In genomic region chr10:37694041-37694690, GRCm38 (mm10) we compare ENCODE assay signal across 16 mouse cellular contexts.
A peak's percentile ranks its signal among the peaks of the same experiment; 100 is the strongest.
DNase-seq lines count a peak whose midpoint lies in the region; ATAC-seq and TF ChIP-seq lines count a peak whose summit lies in the region.
"Had no signal": no experiment of that assay in that cellular context is flagged by ENCODE, and none has a peak within 500 bp of the region (broad histone marks: within the 10 kb centered on the region; RNA-seq: fewer than 3 reads in every experiment).

No protein-coding gene starts in this region.

- H3K9me3 ChIP-seq in hindbrain, embryonic 15.5 days, result no peaks in the 10 kb centered on the region
- H3K9me3 ChIP-seq in hindbrain, embryonic 10.5 days, result no peaks in the 10 kb centered on the region
- H3K9me3 ChIP-seq in hindbrain, embryonic 16.5 days (ENCODE audit: control insufficient read depth, low read length), result no peaks in the 10 kb centered on the region
- no peaks in the 10 kb centered on the region for H3K9me3 ChIP-seq in midbrain, embryonic 16.5 days (replicated peaks; ENCODE audit: control insufficient read depth, low read length, poor library complexity, severe bottlenecking)
- H3K9me3 ChIP-seq in intestine, postnatal 0 days (ENCODE audit: control insufficient read depth), result no peaks in the 10 kb centered on the region
- H3K9me3 ChIP-seq: kidney, embryonic 15.5 days; limb, embryonic 15.5 days had no signal

- no peak for DNase-seq in hindbrain, embryonic 10.5 days (ENCODE audit: low spot score)
- DNase-seq in brain, embryonic 18.5 days (ENCODE audit: low read depth, low spot score), result peak; percentile 20
- DNase-seq in left cerebral cortex, adult 9 months (ENCODE audit: low spot score in 2 of 2), result no peak
- no peak for DNase-seq in kidney, adult 9 months
- DNase-seq: adrenal gland, postnatal 14 days; cerebellum, adult 9-11 months; embryo, embryonic 11 days; gastrocnemius, postnatal 25 days; right cerebral cortex, postnatal 25 days; thymus, postnatal 14 days had no signal

- H3K36me3 ChIP-seq in hindbrain, embryonic 15.5 days, result no peaks in the 10 kb centered on the region
- no peaks in the 10 kb centered on the region for H3K36me3 ChIP-seq in hindbrain, embryonic 10.5 days
- H3K36me3 ChIP-seq in hindbrain, embryonic 16.5 days (ENCODE audit: control insufficient read depth, insufficient read depth, low read length), result no peaks in the 10 kb centered on the region
- no peaks in the 10 kb centered on the region for H3K36me3 ChIP-seq in midbrain, embryonic 16.5 days (ENCODE audit: control insufficient read depth, insufficient read depth, low read length)
- H3K36me3 ChIP-seq in intestine, postnatal 0 days (ENCODE audit: control insufficient read depth, insufficient read depth), result no peaks in the 10 kb centered on the region
- H3K36me3 ChIP-seq: kidney, embryonic 15.5 days; limb, embryonic 15.5 days had no signal

- no peak overlapping the region for H3K9ac ChIP-seq in hindbrain, embryonic 15.5 days
- no peak overlapping the region for H3K9ac ChIP-seq in hindbrain, embryonic 16.5 days (ENCODE audit: low read depth, low read length)
- H3K9ac ChIP-seq in midbrain, embryonic 16.5 days (ENCODE audit: low read depth, low read length), result no peak overlapping the region
- no peak overlapping the region for H3K9ac ChIP-seq in intestine, postnatal 0 days (ENCODE audit: low read depth, low read length)
- H3K9ac ChIP-seq: kidney, embryonic 15.5 days; limb, embryonic 15.5 days had no signal

- WGBS in hindbrain, embryonic 15.5 days, result 44% methylated on average over 7 of the region's 7 CpGs
- 80% methylated on average over 7 of the region's 7 CpGs for WGBS in hindbrain, embryonic 10.5 days
- 41% methylated on average over 7 of the region's 7 CpGs for WGBS in hindbrain, embryonic 16.5 days
- WGBS in midbrain, embryonic 16.5 days, result 41% methylated on average over 7 of the region's 7 CpGs
- WGBS in intestine, postnatal 0 days, result 69% methylated on average over 7 of the region's 7 CpGs

- no peak overlapping the region for H3K4me2 ChIP-seq in hindbrain, embryonic 15.5 days
- 0 out of 2 replicates have a peak overlapping the region, but pooled peaks have one; percentile 15 for H3K4me2 ChIP-seq in hindbrain, embryonic 16.5 days (ENCODE audit: low read length)
- no peak overlapping the region for H3K4me2 ChIP-seq in midbrain, embryonic 16.5 days (ENCODE audit: low read length)
- H3K4me2 ChIP-seq in intestine, postnatal 0 days (replicated peaks; ENCODE audit: low read depth), result no peak overlapping the region
- H3K4me2 ChIP-seq: kidney, embryonic 15.5 days; limb, embryonic 15.5 days had no signal

- peaks cover 7% of the 10 kb centered on the region for H3K4me1 ChIP-seq in hindbrain, embryonic 15.5 days (replicated peaks)
- H3K4me1 ChIP-seq in hindbrain, embryonic 10.5 days (replicated peaks), result no peaks in the 10 kb centered on the region
- H3K4me1 ChIP-seq in hindbrain, embryonic 16.5 days (ENCODE audit: control insufficient read depth, insufficient read depth, low read depth, low read length), result peaks cover 5% of the 10 kb centered on the region
- H3K4me1 ChIP-seq in midbrain, embryonic 16.5 days (ENCODE audit: control insufficient read depth, insufficient read depth, low read length), result 0 out of 2 replicates have a peak, but pooled peaks cover 2% of the 10 kb centered on the region
- no peaks in the 10 kb centered on the region for H3K4me1 ChIP-seq in intestine, postnatal 0 days (replicated peaks; ENCODE audit: control insufficient read depth, insufficient read depth, low read length)
- H3K4me1 ChIP-seq: kidney, embryonic 15.5 days; limb, embryonic 15.5 days had no signal

- no peak for TF ChIP-seq CTCF in intestine, postnatal 0 days (IDR thresholded peaks at IDR 0.05; ENCODE audit: low read depth)

- no peaks in the 10 kb centered on the region for H3K27me3 ChIP-seq in hindbrain, embryonic 15.5 days
- no peaks in the 10 kb centered on the region for H3K27me3 ChIP-seq in hindbrain, embryonic 10.5 days (ENCODE audit: insufficient read depth, poor library complexity, severe bottlenecking)
- no peaks in the 10 kb centered on the region for H3K27me3 ChIP-seq in hindbrain, embryonic 16.5 days (replicated peaks; ENCODE audit: control insufficient read depth, insufficient read depth, low read length)
- no peaks in the 10 kb centered on the region for H3K27me3 ChIP-seq in midbrain, embryonic 16.5 days (ENCODE audit: control insufficient read depth, insufficient read depth, low read depth, low read length)
- no peaks in the 10 kb centered on the region for H3K27me3 ChIP-seq in intestine, postnatal 0 days (replicated peaks; ENCODE audit: control insufficient read depth, insufficient read depth, low read length)
- H3K27me3 ChIP-seq: kidney, embryonic 15.5 days; limb, embryonic 15.5 days had no signal

- 0 out of 2 replicates have a peak overlapping the region, but pooled peaks have one; percentile 1 for H3K27ac ChIP-seq in hindbrain, embryonic 15.5 days (replicated peaks)
- H3K27ac ChIP-seq in hindbrain, embryonic 10.5 days, result no peak overlapping the region
- H3K27ac ChIP-seq in hindbrain, embryonic 16.5 days (ENCODE audit: low read depth, low read length), result peak overlapping the region; percentile 23
- no peak overlapping the region for H3K27ac ChIP-seq in midbrain, embryonic 16.5 days (ENCODE audit: low read length)
- no peak overlapping the region for H3K27ac ChIP-seq in intestine, postnatal 0 days (ENCODE audit: low read depth, low read length)
- H3K27ac ChIP-seq: kidney, embryonic 15.5 days; limb, embryonic 15.5 days had no signal

- ATAC-seq in hindbrain, embryonic 15.5 days (ENCODE audit: low FRiP score, low read depth), result no peak
- ATAC-seq in hindbrain, embryonic 16.5 days, result peak; percentile 67; the same call in 1 of the 2 replicates
- peak; percentile 39; the same call in 1 of the 2 replicates for ATAC-seq in midbrain, embryonic 16.5 days
- no peak for ATAC-seq in intestine, postnatal 0 days

- no peak overlapping the region for H3K4me3 ChIP-seq in hindbrain, embryonic 15.5 days
- no peak overlapping the region for H3K4me3 ChIP-seq in hindbrain, embryonic 10.5 days
- no peak overlapping the region for H3K4me3 ChIP-seq in hindbrain, embryonic 16.5 days (ENCODE audit: low read length)
- no peak overlapping the region for H3K4me3 ChIP-seq in midbrain, embryonic 16.5 days (ENCODE audit: low read depth, low read length)
- H3K4me3 ChIP-seq in intestine, postnatal 0 days (ENCODE audit: low read depth, low read length), result no peak overlapping the region
- H3K4me3 ChIP-seq: kidney, embryonic 15.5 days; limb, embryonic 15.5 days had no signal

Comparison
In these comparisons a context has a peak if more than half of its experiments do, and no peak if none do; other contexts are left out.
1. ATAC-seq: peak in hindbrain, embryonic 16.5 days (single experiment) and midbrain, embryonic 16.5 days (single experiment); none in hindbrain, embryonic 15.5 days (single experiment) and intestine, postnatal 0 days (single experiment).
2. H3K27ac ChIP-seq: peak in hindbrain, embryonic 15.5 days (single experiment) and hindbrain, embryonic 16.5 days (single experiment); none in hindbrain, embryonic 10.5 days (single experiment), midbrain, embryonic 16.5 days (single experiment) and intestine, postnatal 0 days (single experiment).